Mouse (Mus musculus): ENCODE data around the gene Olfr71.

Olfr71 gene

DNA sequence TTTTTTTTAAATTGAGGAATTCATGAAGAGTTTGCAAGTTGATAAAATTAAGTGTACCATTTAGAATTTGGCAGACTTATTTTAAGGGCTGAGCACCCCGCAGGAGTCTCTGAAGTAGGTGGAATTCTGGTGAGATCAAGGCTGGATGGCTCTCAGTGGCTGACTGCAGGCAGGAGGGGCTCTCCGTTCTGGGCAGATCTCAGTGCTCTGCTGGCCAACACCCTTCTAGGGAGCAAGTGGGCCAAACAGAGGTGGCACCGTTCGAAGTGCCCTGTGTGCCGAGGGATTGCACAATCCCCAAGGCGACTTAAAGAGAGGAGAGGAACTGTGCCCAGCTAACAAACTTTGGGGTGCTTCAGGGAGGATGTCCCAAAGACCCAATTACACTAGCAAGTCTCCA is at the start of gene Olfr71:
TSS of gene Olfr71 (minus strand) at position 387 of the 400 bp plus-strand sequence.
- no peak for DNase-seq (ENCODE audit: low spot score in 2 of 2)

DNA sequence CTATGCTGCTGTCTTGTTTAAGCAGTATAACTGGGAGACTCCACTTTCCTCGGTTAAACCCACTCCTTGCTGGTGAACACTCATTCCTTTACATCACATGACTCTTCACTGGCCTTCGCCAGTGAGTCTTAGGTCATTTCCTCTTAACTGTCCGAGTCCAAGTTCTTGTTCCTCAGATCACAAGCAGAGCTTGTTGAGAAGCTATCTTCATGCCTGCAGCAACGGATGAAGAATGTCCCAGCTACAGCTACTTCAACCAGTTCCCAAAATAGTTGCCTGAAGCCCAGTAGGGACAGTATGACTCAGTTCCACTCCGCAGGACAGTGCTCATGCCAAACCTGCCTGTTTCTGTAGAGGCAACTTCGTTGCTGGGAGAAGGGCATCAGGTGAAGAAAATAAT is 47.2 kb upstream of the Olfr71 start:
- DNase-seq (ENCODE audit: low spot score in 2 of 2), result no peak

DNA sequence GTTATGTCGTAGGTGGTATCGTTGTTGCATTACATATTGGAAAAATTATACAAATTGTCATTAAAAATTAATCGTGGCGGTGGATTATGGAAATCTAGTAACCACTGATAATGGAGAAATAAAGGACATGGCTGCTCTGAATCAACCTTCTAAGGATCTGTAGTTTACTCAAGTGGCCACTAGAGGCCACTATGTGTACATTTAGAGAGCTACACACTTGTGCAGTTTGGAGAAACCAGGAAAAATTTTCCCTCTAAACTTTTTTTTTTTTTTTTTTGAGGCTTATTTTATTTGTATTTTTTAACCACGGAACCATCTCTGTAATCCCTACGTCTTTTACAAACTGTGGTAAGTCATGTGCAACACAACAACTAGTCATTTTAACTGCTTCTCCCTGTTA is 35.1 kb upstream of the Olfr71 start:
- DNase-seq (ENCODE audit: low spot score in 2 of 2), result peak in 1 of 2 experiments; percentile 32

DNA sequence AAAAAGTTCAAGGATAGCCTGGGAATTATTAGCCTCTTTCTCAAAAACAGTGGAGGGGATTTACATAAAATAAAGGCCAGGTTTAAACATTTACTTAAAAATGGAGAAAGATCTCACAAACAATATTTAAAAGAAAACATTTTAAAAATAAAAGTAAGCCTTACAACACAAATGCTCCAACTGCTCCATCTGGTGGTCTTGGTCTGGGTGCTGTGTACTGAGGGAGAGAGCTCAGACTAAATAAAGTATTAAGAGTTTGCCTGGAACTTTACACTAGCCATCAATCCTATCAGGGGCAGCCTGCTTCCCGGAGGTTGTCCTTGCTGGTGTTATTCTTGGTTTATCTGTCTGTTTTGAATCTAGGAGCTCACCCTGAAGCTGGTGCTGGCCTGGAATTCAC is 33.0 kb upstream of the Olfr71 start:
- no peak for DNase-seq (ENCODE audit: low spot score in 2 of 2)

DNA sequence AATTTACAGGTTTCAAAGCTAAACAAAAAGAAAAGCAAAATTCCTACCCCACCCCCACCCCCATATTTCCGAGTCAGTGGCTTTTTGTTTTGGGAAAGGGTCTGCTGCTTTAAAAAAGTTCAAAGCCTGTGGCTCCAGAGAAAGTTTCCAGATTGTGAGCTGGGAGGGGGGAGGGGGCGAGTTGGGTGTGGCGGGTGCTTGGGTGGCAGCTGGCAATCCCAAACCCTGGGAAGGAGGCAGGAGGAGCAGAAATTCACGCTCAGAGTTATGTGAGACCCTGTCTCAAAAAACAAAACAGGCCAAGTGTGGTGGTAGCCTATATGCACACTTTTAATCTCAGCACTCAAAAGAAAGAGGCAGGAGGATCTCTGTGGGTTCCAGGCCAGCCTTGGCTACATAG is 32.6 kb upstream of the Olfr71 start:
- no peak for DNase-seq (ENCODE audit: low spot score in 2 of 2)

DNA sequence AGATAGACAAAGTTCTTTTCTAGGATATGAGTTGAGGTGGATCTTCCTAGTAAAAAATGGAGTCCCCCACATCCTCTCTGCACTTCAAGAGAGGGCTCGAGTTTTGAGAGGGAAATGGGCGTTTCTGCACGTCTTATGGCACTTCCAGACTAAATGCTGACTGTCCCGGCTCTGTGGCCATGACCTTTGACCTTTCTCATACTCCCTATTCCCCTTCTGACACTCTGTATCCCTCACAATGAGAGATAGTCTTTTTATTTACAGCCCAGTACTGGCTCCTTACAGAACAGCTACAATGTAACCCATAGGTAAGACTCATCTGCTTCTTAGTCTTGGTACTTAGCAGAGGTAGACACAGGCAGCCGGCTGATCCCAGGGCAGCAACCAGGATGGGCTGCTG is 31.5 kb upstream of the Olfr71 start:
- no peak for DNase-seq (ENCODE audit: low spot score in 2 of 2)

DNA sequence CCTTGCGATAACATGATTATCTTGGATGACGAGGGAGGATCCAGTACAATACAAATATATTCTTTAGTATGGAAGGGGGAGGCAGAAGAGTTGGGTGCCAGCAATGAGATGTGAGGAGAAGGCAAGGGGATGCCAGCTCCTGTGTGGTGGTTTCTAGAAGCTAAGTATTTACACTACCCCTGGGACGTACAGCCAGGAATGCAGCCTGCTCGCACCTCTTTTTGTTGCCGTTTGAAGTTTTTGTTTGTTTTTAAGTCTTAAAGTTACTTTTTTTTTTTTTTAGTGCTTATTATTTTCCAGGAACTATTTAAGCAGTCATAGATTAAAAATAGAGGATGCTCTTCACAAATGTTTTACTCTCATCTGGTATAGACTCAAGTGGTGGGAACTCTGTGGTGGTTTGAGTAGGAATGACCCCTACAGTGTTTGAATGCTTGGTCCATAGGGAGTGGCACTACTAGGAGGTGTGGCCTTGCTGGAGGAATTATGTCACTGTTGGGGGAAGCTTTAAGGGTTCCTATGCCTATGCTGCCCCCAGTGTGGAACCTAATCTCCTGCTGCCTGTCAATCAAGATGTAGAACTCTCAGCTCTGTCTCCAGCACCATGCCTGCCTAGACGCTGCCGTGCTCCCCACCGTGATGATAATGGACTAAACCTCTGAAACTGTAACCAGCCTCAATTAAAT is 29.1 kb upstream of the Olfr71 start:
- DNase-seq (ENCODE audit: low spot score in 2 of 2), result no peak

DNA sequence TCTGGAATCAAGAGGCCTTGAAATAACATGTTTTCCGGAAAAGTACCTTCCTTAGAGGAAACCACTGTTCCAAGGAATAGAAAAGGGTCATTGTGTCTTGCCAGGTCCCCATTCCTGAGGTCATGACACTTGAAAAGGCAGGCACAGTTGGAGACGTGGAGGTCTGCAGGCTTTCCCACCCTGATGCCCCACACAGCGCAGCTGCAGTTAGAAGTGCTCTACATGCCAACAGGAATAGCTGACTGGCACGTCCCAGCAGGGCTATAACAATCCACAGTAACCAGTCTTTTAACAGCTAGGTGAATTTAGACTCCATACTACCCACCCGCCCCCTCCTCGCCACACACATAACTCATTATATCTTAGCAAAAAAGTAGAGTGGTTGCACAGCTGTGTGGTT is 27.1 kb upstream of the Olfr71 start:
- DNase-seq (ENCODE audit: low spot score in 2 of 2), result no peak

DNA sequence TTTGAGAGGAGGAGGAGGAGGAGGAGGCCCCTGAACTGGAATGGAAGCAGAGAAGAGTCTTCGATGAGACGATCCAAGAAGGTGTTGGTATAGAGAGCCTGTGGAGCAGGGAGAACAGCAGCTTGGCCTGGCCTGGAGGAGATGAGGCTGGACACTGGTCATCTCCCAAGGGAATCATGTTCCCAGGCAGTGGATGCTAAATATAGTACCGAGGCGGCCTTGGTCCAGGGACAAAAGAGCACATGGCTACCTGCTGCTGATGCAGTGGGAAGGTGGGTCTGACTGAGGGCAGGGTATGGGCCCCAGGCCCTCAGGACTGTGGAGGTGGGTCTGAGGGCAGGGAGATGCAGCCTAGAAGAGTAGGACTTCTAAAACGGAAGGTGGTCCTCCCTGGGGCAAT is 23.1 kb upstream of the Olfr71 start:
- DNase-seq (ENCODE audit: low spot score in 2 of 2), result no peak

DNA sequence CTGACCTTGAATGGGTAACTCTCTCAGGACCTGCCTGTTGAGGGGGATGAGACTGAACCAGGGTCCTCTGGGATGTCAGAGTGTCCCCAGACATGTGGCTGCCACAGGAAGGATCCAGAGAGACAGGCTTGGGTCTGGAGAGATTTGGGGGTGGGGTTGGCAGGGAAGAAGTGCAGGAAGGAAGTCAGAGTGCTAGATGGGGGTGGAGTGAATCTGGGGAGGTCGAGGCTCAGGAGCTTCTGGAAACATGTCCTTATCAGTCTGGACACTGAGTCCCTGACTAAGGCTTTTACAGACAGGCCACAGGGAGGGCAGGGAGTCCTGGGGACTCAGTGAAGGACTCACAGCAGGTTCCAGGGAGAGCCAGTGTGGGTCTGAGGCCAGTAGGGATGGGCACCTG is 22.1 kb upstream of the Olfr71 start:
- DNase-seq (ENCODE audit: low spot score in 2 of 2), result no peak

DNA sequence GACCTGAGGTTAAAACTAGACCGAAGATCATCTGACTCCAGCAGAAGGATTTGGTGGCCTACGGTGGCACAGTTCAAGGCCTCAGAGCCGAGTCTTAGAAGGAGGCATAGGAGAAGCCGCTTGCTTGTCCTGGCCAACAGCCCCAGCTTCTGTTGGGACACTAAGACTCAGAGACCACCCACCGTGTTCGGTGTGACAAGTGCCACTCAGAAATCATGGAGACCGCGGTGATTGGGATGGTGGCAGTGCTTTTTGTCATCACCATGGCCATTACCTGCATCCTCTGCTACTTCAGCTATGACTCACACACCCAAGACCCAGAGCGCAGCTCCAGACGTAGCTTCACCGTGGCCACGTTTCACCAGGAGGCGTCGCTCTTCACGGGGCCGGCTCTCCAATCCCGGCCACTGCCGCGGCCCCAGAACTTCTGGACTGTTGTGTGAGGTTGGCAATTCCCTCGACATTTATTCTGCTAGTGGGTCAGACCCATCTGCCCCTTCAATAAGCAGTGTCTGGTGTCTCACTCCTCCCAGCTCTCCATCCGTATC is 20.8 kb upstream of the Olfr71 start:
- DNase-seq (ENCODE audit: low spot score in 2 of 2), result no peak

DNA sequence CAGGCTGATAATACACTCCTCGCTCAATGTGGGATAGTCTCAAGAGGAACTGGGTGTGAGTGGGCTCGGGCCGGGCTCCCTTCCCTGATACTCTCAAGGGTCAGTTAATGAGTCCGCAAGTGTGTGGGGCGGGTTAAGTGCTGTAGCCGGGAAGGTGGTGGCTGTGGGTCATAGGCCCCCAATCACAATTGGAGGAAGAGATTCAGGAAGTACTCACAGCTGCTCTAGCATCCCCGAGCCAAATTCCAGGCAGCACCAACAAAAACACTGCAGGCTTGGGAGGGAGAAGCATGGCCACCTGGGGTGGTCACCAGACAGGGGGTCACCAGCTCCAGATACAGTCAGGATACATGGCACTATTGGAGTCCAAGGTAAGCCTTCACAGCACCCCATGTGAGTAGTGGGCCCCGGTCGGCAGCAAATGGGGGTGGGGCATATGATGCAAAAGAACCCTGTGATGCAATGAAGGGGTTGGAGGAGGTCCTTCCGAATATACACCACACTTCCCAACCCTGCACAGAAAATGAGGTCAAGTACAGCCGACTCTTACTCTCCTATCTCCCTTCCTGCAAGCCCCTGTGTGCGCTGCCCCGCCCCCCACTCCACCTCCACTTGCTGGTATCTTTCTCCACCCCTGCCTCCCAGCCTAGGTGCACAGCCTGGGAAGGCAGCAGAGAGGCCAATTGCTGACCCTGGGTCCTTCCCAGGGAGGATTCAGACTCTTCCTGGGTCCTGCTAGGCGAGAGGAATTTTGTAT is 19.9 kb upstream of the Olfr71 start, which contains the start of gene Spaar:
TSS of gene Spaar (plus strand) at position 241 of the 757 bp plus-strand sequence.
- no peak for DNase-seq (ENCODE audit: low spot score in 2 of 2)

DNA sequence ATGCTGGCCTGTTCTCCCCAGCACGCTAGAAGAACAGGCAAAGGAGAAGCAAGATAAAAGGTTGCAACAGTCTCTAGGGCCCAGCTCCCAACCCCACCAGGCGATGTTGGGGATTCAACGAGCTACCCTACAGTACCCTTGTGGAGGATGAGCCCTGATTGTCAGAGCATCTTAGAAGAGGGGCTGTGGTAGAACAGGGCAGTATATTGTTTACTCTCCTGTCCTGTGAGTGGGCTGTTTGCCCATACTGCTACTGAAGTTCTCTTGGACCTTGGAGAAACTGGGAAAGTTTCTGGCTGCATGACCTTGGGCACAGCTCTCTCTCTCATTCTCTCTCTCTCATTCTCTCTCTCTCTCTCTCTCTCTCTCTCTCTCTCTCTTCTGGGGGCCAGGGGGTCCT is 19.1 kb upstream of the Olfr71 start:
- no peak for DNase-seq (ENCODE audit: low spot score in 2 of 2)

DNA sequence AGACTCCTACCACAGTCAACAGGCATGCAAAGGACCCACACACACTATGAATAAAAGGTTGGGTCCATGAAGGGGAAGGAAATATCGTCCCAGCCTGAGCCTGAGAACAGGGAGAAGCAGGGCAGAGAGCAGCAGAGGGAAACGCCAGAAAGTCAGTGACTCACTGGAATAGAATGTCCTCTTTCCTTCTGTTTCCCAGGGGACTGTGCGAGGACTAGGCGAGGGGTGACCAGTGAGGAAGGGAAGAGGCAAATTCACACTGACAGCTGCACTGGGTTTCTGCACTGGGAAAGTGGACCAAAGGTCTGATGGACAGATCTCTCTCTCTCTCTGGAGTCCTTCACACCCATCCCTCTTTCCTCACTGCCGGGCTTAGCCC is 18.5 kb upstream of the Olfr71 start:
- DNase-seq (ENCODE audit: low spot score in 2 of 2), result no peak

DNA sequence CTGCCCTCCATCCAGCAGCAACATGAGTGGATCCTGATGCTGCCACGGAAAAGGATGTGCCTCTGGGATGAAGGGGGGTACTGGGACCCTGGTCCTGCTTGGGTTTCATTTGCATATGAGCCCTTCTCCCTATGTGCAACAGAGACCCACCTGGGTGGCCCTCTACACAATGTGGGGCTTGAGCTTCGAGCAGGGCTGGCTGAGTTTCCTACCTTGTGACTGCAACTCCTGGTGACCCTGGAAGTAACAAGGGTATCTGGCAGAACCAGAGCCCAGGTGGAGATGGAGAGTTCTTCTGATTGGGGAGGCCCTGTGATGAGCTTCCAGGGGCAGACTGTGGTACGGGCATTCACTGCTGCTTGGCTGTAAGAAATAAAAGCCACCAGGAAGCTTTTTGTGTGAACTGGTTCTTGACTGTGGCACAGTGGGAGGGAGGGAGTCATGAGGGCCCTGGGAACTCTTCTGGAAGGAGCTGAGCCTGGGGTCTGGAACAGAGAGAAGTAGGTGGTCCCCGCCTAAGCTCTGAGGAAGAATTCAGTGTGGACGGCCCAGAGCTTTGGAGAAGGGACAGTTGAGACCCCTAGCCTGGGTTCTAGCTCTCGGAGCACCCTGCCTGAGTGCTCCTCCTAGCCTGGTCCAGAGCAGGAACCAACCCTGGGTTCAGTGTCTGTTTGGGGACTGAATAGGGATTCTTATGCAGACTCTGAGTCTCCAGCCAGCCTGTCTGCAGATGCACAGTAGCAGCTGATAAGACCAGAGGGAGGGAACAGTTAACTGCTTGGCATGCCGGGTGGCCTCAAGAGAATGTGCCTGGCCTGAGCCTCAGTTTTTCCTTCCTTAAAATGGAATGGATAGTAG is 17.9 kb upstream of the Olfr71 start:
- DNase-seq (ENCODE audit: low spot score in 2 of 2), result no peak

DNA sequence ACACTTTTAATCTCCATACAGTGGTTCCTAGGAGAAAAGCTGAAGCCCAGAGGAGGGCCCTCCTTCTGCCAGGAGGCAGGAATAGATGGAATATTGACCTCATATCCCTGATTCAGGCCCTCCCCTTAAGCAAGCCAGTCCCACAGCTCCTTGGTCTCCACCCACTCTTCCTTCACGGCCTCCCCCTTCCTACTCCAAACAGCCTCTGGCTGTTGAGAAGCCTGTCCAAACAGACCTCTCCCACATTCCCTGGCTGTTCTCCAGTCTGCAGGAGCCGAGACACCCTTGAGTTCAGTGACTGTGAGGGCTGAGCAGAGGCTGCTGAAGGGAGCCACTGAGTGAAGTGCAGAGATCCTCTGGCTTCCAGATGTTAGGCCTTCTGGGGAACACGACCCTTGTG is 16.9 kb upstream of the Olfr71 start, which contains the start of gene Hrct1:
TSS of gene Hrct1 (plus strand) at position 194 of the 400 bp plus-strand sequence.
- DNase-seq (ENCODE audit: low spot score in 2 of 2), result no peak

DNA sequence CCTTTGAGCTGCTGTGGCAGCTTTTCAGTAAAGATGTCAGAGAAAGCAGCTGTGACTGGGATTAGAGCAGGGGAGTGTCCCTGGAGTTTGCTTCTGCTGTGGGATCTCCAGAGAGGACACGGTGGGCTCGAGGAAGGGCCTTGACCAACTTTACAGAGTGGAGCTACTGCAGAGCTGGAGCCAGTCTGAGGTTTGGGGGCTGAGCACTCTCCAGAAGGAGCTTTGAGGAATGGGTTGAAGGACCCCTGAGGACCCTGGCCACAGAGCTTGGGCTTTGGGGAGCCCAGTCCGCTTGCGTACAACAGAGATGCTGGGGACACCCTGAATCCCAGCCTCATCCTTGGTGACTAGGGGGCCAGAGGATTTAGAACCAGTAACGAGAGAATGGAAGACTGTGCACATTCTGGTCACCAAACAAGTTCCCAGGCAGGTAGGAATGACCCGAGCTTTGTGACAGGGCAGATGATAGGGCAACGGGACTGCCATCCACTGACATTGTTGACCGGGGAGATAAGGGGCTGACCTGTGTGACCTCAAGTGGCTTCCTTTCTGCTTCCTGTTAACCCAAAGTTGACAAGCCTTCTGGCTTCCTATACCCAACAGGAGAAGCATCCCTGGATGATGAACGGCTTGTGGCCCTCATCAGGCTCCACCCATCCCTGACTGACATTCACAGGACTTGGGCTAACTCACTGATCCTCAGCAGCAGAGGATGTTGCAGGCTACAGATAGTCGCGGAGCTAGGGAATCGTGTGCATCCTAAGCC is 16.4 kb upstream of the Olfr71 start:
- no peak for DNase-seq (ENCODE audit: low spot score in 2 of 2)

DNA sequence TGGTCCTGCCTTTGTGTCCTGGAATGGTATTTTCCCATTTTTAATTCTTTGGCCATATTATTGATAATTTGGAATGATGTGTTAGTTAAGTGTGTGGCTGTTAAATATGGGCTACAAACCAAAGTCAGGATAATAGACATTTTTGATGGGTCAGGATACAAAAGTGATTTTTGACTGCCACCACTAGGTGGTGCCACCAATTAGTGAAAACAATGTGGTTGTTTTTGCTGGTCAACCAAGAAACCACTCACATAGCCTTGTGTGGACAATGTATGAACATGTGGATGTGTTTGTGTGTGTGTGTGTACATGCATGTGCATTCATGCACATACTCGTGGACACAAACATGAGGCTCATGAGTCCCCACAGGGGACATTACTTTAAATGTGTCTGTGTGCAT is 14.7 kb upstream of the Olfr71 start:
- no peak for DNase-seq (ENCODE audit: low spot score in 2 of 2)

DNA sequence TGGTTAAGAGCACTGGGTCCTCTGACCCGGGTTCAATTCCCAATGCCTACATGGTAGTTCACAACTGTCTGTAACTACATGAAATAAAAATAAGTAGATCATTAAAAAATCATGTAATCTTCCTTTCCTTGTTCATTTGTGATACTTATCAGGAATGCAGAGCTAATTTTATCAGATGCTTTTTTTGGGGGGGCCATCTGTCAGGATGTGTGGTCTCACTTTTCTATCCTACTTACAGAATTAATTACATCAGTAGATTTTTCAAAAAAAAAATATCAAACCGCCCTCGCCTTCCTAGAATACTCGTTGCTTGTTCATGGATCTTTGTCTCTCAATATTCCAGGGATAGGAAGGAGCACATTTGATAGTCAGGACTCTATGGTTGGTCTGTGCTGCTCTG is 12.1 kb upstream of the Olfr71 start:
- no peak for DNase-seq (ENCODE audit: low spot score in 2 of 2)

DNA sequence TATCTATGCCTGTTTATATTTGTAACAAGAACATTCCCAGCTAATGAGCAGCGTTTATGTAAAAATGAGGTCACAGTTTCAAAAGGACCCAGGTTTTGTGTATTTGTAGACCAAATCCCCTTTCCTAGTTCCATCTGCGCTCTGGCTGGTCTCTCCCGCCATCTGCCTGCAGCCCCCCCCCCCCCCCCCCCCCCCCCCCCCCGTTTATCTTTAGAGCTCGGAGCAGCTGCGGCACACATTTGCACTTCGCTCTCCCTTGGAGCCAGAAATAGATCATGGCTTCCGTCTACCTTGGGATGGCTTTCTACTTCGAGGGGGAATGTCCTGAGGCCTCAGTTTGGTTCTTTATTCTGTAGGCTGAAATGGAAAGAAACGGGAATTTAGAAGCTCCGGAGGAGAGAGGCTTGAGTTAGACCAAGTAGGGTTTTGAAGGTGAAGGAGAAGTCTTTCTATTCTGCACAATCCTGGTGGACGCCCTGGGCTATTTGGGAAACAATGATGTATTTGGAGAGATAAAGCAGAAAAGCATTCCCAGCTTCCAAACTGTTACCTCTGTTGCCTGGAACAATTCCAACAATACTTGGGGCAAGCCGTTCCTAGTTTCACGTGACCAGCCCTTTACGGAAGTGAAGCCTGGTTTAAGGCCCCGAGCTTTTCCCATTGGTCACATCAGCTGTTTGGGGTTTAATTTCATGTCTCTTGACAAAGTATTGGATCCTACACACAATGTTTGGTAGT is 10.6 kb upstream of the Olfr71 start:
- no peak for DNase-seq (ENCODE audit: low spot score in 2 of 2)

Measured in left cerebral cortex, adult 9 months (tissue).